Mouse (Mus musculus): ENCODE measurements at regions not wholly inside any gene's neighbourhood (a gene's known extent, or its start where the extent isn't known, plus 50 kb on each side); places are given as distances from the start of the nearest gene placed in this dataset.

DNA sequence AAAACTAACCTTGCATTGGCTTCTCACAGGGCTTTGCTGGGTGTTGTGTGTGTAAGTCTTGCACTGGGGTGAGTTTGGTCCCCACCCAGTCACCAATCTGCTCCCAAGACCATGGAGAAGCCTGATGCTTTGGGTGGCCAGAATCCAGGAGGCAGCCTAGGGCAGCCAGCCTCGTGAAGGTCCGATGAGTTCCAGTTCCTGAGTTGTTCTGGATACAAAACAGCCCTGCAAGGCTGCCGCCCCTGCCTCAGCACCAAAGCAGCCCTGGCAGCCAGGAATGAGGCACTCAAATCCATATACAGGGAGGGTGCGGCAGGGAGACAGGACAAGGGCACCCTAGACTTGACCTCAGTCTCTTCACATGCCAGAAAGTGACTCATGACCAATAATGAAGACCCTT lies 97.7 kb downstream of the Cryba4 start:
- TF ChIP-seq POLR2A (IDR thresholded peaks at IDR 0.05; ENCODE audit: low read depth, low read length) (no peak), CTCF (conservative IDR thresholded peaks at IDR 0.05; ENCODE audit: insufficient read depth, insufficient read length, low read depth, low read length) (no peak)

All from kidney, adult 2 months (tissue).